Mouse (Mus musculus) intestine, embryonic 14.5 days (tissue): ENCODE results near the gene Pfkfb2. TPM values are rescaled to one million over a fixed set of nuclear protein-coding genes. Genes with fewer than 3 reads are reported as not detected.

Experiments used
- ATAC-seq: fragments of 200-750 bp; cut with Nextera tagmentation; replicated peaks from 2 replicates; pipeline ENCODE4 v1.8.0; 2017; ENCODE audit warnings: low read depth, moderate number of reproducible peaks, moderate TSS enrichment, moderate library complexity; ENCODE audit not compliant: low FRiP score, low TSS enrichment
- DNase-seq: peaks from one replicate; pipeline ENCODE4 v3.0.0-alpha.2; 2018; ENCODE audit warnings: low spot score
- H3K27ac ChIP-seq: fragments of 300-500 bp; sonication (generic); 2 replicates; pipeline ENCODE4 v1.5.1; 2014; ENCODE audit warnings: low read depth, mild to moderate bottlenecking, control low read depth
- H3K27me3 ChIP-seq: fragments of 300-500 bp; sonication (generic); replicated peaks from 2 replicates; pipeline ENCODE4 v1.6.1; 2014; ENCODE audit warnings: low read length, control low read depth; ENCODE audit not compliant: control insufficient read depth, insufficient read depth
- H3K36me3 ChIP-seq: fragments of 300-500 bp; sonication (generic); 2 replicates; pipeline ENCODE4 v1.6.1; 2014; ENCODE audit warnings: low read length, control low read depth; ENCODE audit not compliant: control insufficient read depth, insufficient read depth
- H3K4me1 ChIP-seq: fragments of 300-500 bp; sonication (generic); replicated peaks from 2 replicates; pipeline ENCODE4 v1.6.1; 2014; ENCODE audit warnings: low read length, control low read depth, mixed read lengths; ENCODE audit not compliant: control insufficient read depth, insufficient read depth
- H3K4me2 ChIP-seq: fragments of 300-500 bp; sonication (generic); 2 replicates; pipeline ENCODE4 v1.6.1; 2014; ENCODE audit warnings: low read length
- H3K4me3 ChIP-seq: fragments of 300-500 bp; sonication (generic); 2 replicates; pipeline ENCODE4 v1.5.1; 2014; ENCODE audit warnings: low read depth, low read length, control low read depth, mixed read lengths
- H3K9ac ChIP-seq: fragments of 300-500 bp; sonication (generic); 2 replicates; pipeline ENCODE4 v1.6.1; 2014; ENCODE audit warnings: mild to moderate bottlenecking, low read length
- H3K9me3 ChIP-seq: fragments of 300-500 bp; sonication (generic); 2 replicates; pipeline ENCODE4 v1.6.1; 2016; ENCODE audit warnings: low read length, control low read depth; ENCODE audit not compliant: control insufficient read depth
- WGBS: fragments of 180-500 bp; shearing (Covaris S2); extraction: QIAGEN DNeasy Blood & Tissue Kit; methylation state at CpG from one replicate; pipeline ENCODE4 v1.1.7; 2014; 5-methylcytosine and 5-hydroxymethylcytosine counted together
- polyA plus RNA-seq: library from polyadenylated mRNA; unstranded; fragments of >200 nt; fragmentation: Nextera tagmentation; extraction: Ambion mirVana; gene quantifications from 2 replicates; pipeline ENCODE4 v1.2.1, GENCODE M21; 2014

Gene Pfkfb2
- polyA plus RNA-seq, 1 experiment from 2014 or later, result 9.8 TPM

DNA sequence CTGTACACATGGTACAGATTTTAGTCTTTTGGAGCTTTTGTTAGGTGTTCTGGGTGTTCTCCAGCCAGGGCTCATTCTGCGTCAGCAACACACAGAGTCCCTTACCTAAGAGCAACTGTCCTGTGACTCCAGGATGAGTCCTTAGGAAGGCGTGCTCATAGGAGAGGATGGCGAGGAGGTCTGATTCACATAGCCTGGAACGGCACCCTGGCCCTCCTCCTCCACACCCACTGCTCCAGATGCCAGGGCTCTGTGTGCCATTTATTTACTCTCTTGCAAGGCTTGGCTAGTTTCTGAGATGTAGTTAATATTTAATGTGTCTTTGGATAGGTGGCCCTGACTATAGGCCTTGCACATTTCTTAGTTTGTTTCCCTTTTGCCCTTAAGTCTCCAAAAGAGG, 4.6 kb upstream of the Pfkfb2 start:
- peaks cover 15% of the 10 kb centered on the region for H3K4me1 ChIP-seq
- peak; percentile 37 for ATAC-seq
- H3K27ac ChIP-seq, result peak overlapping the region; percentile 62
- no peak for DNase-seq
- no peaks in the 10 kb centered on the region for H3K27me3 ChIP-seq
- WGBS, result 64% methylated on average over 4 of the region's 4 CpGs
- H3K9ac ChIP-seq, result peak overlapping the region; percentile 23
- no peaks in the 10 kb centered on the region for H3K36me3 ChIP-seq
- no peaks in the 10 kb centered on the region for H3K9me3 ChIP-seq
- H3K4me3 ChIP-seq, result peak overlapping the region; percentile 33
- peak overlapping the region; percentile 43 for H3K4me2 ChIP-seq

DNA sequence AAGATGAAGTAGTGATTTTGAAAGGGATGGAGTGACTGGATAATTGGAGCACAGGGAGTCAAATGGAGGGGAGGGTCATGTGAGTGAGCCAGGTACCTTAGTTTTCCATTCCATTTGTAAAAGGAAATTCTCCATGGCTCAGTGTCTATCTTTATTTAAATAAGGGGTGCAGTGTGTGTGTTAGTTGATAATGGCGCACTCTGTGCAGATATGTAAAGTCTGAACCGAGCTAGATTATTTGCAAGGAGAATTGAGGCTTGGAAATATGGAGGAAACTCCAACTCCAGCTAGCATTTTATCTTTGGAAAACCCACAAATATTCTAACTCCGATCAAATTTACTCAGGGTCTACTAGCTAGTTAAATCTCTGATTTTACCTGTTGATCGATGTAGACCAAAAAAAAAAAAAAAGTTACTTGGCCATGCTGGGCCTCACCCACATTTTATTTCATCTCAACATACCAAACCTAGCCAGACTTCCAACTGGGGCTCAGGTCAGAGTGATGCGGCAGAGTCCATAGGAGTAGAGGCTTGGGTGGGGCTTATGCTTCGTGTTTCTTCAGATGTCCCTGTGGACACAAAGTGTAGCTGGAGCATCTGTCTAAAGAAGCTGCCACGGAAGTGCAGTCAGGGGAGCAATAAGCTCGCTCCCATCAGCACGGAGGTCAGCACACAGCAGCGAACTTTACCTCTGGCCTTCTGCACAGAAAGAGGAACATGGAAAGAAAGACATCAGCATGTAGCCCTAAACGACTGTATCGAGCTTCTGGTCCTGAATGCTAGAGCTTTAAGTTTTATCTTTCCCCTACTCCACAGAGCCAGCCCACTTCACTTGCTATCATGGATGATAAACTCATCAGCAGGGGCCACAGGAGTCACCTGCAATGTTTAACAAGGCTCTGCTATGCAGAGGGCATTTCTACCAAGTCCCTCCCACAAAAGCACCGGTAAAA, 3.9 kb upstream of the Pfkfb2 start:
- WGBS, result 72% methylated on average over 13 of the region's 13 CpGs
- peak overlapping the region; percentile 23 for H3K9ac ChIP-seq

GRCm38 (mm10) chr1:130731741-130732337, 2.8 kb upstream of the Pfkfb2 start, which contains the start of gene AA986860:
Gene AA986860, plus strand, starts transcription at chr1:130731976.
- Histone ChIP-seq H3K4me1 (peaks cover 15% of the 10 kb centered on the region), H3K4me3 (peak within 1 kb of the TSS; percentile 33), H3K4me2 (peak within 1 kb of the TSS; percentile 43), H3K27me3 (no peaks in the 10 kb centered on the region), H3K36me3 (no peaks in the 10 kb centered on the region), H3K9ac (peak within 1 kb of the TSS; percentile 23; the same call in 1 of the 2 replicates), H3K27ac (peak within 1 kb of the TSS; percentile 62; the same call in 1 of the 2 replicates), H3K9me3 (no peaks in the 10 kb centered on the region)
- 2% methylated on average over 10 of the region's 10 CpGs for WGBS
- DNase-seq, result no peak
- peak; percentile 94 for ATAC-seq

More for the DNA sequence above, 3.9 kb upstream of the Pfkfb2 start:
- Histone ChIP-seq H3K4me1 (peaks cover 15% of the 10 kb centered on the region), H3K36me3 (no peaks in the 10 kb centered on the region), H3K4me3 (peak overlapping the region; percentile 33), H3K27me3 (no peaks in the 10 kb centered on the region), H3K4me2 (peak overlapping the region; percentile 43), H3K9me3 (no peaks in the 10 kb centered on the region), H3K27ac (peak overlapping the region; percentile 62)
- no peak for DNase-seq
- 0 out of 2 replicates have a peak, but pooled peaks have one; percentile 9 for ATAC-seq

DNA sequence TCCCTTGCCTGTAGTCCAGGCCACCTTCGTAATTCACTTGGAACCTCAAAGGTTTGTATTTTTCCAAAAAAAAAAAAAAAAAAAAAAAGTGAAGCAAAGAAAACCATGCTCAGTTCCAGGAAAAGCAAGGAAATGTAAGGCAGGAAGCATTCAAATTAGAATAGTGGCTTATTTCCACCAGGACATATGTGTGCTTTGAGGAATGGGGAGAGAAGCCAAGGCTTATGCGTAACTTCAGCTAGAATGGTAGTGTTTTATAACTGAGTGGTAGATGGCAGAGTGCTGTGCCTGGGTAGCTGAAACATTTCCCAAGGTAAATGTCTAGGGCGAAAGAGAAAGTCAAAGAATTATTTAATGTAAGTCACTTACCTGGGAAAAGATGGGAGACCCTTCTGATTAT, 345 bp downstream of the Pfkfb2 start:
- Histone ChIP-seq H3K9me3 (no peaks in the 10 kb centered on the region), H3K36me3 (no peaks in the 10 kb centered on the region), H3K9ac (no peak overlapping the region), H3K27ac (no peak overlapping the region), H3K4me3 (no peak overlapping the region), H3K4me2 (no peak overlapping the region), H3K27me3 (no peaks in the 10 kb centered on the region), H3K4me1 (peaks cover 8% of the 10 kb centered on the region; the same call in 1 of the 2 replicates)
- DNase-seq (no peak), ATAC-seq (no peak)
- 93% methylated on average over 3 of the region's 3 CpGs for WGBS

GRCm38 (mm10) chr1:130728070-130728469, 983 bp downstream of the Pfkfb2 start:
- no peaks in the 10 kb centered on the region for H3K9me3 ChIP-seq

DNA sequence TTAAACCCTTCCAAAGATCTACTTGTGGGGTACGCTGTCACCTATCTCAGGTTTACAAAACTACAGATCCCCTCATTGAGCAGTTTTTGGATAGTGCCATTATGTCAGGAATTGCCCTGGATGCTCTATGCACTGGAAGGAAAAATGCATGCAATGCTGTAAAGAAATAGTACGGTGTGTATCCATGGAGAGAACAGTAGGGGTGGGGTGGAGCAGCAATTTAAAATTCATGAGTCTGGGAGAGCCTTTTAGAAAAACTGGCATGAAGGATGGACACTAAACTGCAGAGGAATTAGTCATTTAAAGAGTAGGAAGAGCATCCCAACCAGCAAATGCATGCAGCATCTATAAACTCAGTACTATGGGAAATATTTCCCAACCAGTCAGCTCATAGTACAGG, 2.7 kb downstream of the Pfkfb2 start:
- Histone ChIP-seq H3K27me3 (no peaks in the 10 kb centered on the region), H3K9me3 (no peaks in the 10 kb centered on the region), H3K9ac (no peak overlapping the region), H3K27ac (no peak overlapping the region), H3K4me2 (no peak overlapping the region), H3K36me3 (no peaks in the 10 kb centered on the region), H3K4me3 (no peak overlapping the region), H3K4me1 (peaks cover 5% of the 10 kb centered on the region; the same call in 1 of the 2 replicates)
- WGBS, result 92% methylated on average over 2 of the region's 2 CpGs
- DNase-seq (no peak), ATAC-seq (no peak)

More at GRCm38 (mm10) chr1:130728070-130728469, 983 bp downstream of the Pfkfb2 start:
- H3K4me2 ChIP-seq, result no peak overlapping the region
- no peaks in the 10 kb centered on the region for H3K27me3 ChIP-seq
- H3K9ac ChIP-seq, result no peak overlapping the region
- H3K36me3 ChIP-seq, result no peaks in the 10 kb centered on the region
- H3K27ac ChIP-seq, result no peak overlapping the region
- no peak overlapping the region for H3K4me3 ChIP-seq
- H3K4me1 ChIP-seq, result peaks cover 8% of the 10 kb centered on the region; the same call in 1 of the 2 replicates
- DNase-seq (no peak), ATAC-seq (no peak)
- 60% methylated on average over 1 of the region's 1 CpGs for WGBS

DNA sequence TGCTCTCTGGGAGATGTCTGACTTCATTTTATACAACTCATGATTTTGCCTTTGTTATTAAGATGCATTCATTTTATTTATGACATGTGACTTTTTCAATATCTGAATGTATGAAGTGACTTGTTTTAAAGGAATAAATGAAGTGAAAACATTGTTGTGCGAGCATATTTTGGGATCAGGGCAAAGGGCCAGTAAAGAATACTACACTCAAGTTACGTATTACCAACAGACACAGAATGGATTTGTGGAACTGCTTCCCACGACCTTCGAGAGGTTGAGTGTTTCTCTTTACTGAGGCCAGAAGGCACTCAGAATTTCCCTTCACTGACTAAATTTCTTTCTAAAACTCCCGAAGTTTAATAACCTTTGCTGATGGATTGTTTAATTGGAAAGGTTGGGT, 4.8 kb downstream of the Pfkfb2 start:
- Histone ChIP-seq H3K4me3 (no peak overlapping the region), H3K36me3 (peaks cover 4% of the 10 kb centered on the region; the same call in 1 of the 2 replicates), H3K4me1 (no peaks in the 10 kb centered on the region), H3K4me2 (no peak overlapping the region), H3K27ac (no peak overlapping the region), H3K27me3 (no peaks in the 10 kb centered on the region), H3K9ac (no peak overlapping the region), H3K9me3 (no peaks in the 10 kb centered on the region)
- DNase-seq (no peak), ATAC-seq (no peak)
- WGBS, result 87% methylated on average over 5 of the region's 5 CpGs

DNA sequence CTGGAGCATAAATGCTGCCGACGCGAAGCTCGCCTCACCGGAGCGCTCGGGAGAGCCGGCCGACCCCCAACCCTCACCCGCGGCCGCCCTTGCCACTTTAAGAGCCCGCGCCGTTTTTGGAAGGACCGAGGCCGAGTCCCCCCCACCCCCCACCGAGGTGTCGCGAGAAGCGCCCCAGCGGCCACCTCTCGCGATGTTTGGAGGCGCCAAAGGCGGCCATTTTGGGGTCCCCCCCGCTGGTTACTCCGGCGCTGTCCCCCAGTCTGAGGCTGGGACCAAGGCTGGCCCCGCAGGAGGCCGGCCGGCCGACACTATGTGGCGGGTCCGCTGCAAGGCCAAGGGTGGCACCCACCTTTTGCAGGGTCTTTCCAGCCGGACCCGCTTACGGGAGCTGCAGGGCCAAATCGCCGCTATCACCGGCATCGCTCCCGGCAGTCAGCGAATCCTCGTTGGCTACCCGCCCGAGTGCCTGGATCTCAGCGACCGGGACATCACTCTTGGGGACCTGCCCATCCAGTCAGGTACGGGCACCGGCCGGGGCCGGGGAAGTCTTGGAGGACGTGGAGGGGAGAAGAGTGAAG, 11.7 kb downstream of the Pfkfb2 start, which contains the start of gene Yod1:
Yod1 (plus strand) TSS at position 37 of the 581 bp plus-strand sequence.
- peak within 1 kb of the TSS; percentile 72 for H3K4me2 ChIP-seq

More for the DNA sequence above, 11.7 kb downstream of the Pfkfb2 start, which contains the start of gene Yod1:
- ATAC-seq (peak; percentile 78), DNase-seq (peak; percentile 96)
- H3K36me3 ChIP-seq, result peaks cover 8% of the 10 kb centered on the region; the same call in 1 of the 2 replicates
- H3K4me3 ChIP-seq, result peak within 1 kb of the TSS; percentile 77
- WGBS, result under 1% methylated on average over 54 of the region's 54 CpGs
- H3K9ac ChIP-seq, result peak within 1 kb of the TSS; percentile 93
- H3K27me3 ChIP-seq, result no peaks in the 10 kb centered on the region
- no peaks in the 10 kb centered on the region for H3K9me3 ChIP-seq
- H3K27ac ChIP-seq, result peak within 1 kb of the TSS; percentile 39
- H3K4me1 ChIP-seq, result peaks cover 3% of the 10 kb centered on the region
